Mouse (Mus musculus) midbrain, embryonic 13.5 days (tissue): Measurements from ENCODE around the gene Wnt11. TPM values are rescaled to one million over a fixed set of nuclear protein-coding genes. Genes with fewer than 3 reads are reported as not detected.

Experiments used
- ATAC-seq: fragments of 200-750 bp; cut with Nextera tagmentation; 2 replicates; pipeline ENCODE4 v1.8.0; 2017; ENCODE audit warnings: mild to moderate bottlenecking, moderate TSS enrichment, moderate library complexity
- H3K27ac ChIP-seq: fragments of 300-500 bp; sonication (generic); 2 replicates; pipeline ENCODE4 v1.5.1; 2015; ENCODE audit warnings: inconsistent platforms, mild to moderate bottlenecking, moderate library complexity
- H3K27me3 ChIP-seq: fragments of 300-500 bp; sonication (generic); 2 replicates; pipeline ENCODE4 v1.6.1; 2015; ENCODE audit warnings: mild to moderate bottlenecking, inconsistent platforms
- H3K36me3 ChIP-seq: fragments of 300-500 bp; sonication (generic); 2 replicates; pipeline ENCODE4 v1.6.1; 2015; ENCODE audit warnings: mild to moderate bottlenecking, inconsistent platforms
- H3K4me1 ChIP-seq: fragments of 300-500 bp; sonication (generic); replicated peaks from 2 replicates; pipeline ENCODE4 v1.6.1; 2015; ENCODE audit warnings: inconsistent platforms
- H3K4me2 ChIP-seq: fragments of 300-500 bp; sonication (generic); replicated peaks from 2 replicates; pipeline ENCODE4 v1.6.1; 2015; ENCODE audit warnings: moderate library complexity, mild to moderate bottlenecking, inconsistent platforms
- H3K4me3 ChIP-seq: fragments of 300-500 bp; sonication (generic); replicated peaks from 2 replicates; pipeline ENCODE4 v1.5.1; 2015; ENCODE audit warnings: mild to moderate bottlenecking, inconsistent platforms
- H3K9ac ChIP-seq: fragments of 300-500 bp; sonication (generic); replicated peaks from 2 replicates; pipeline ENCODE4 v1.6.1; 2015; ENCODE audit warnings: mild to moderate bottlenecking, inconsistent platforms
- H3K9me3 ChIP-seq: fragments of 300-500 bp; sonication (generic); 2 replicates; pipeline ENCODE4 v1.6.1; 2016; ENCODE audit warnings: mild to moderate bottlenecking, inconsistent platforms
- WGBS: fragments of 180-500 bp; shearing (Covaris S2); methylation state at CpG from one replicate; pipeline ENCODE4 v1.1.7; 2015; 5-methylcytosine and 5-hydroxymethylcytosine counted together
- polyA plus RNA-seq: library from polyadenylated mRNA; unstranded; fragments of >200 nt; fragmentation: Nextera tagmentation; extraction: Ambion mirVana; gene quantifications from 2 replicates; pipeline ENCODE4 v1.2.1, GENCODE M21; 2015

The Wnt11 gene
- polyA plus RNA-seq, 1 experiment from 2014 or later: 0.69 TPM

- no peak overlapping the region for H3K4me3 ChIP-seq
These were observed 59.4 kb downstream of the Wnt11 start for GRCm38 (mm10) chr7:98894305-98894704.

GRCm38 (mm10) chr7:98894768-98895167, 59.9 kb downstream of the Wnt11 start:
- no peak overlapping the region for H3K27ac ChIP-seq
- H3K4me1 ChIP-seq: peaks cover 31% of the 10 kb centered on the region

More at GRCm38 (mm10) chr7:98894305-98894704, 59.4 kb downstream of the Wnt11 start:
- no peaks in the 10 kb centered on the region for H3K27me3 ChIP-seq
- peaks cover 35% of the 10 kb centered on the region for H3K4me1 ChIP-seq
- H3K27ac ChIP-seq: no peak overlapping the region
- H3K9me3 ChIP-seq: no peaks in the 10 kb centered on the region
- 90% methylated on average over 5 of the region's 5 CpGs for WGBS
- H3K9ac ChIP-seq: no peak overlapping the region
- no peak for ATAC-seq
- no peak overlapping the region for H3K4me2 ChIP-seq
- no peaks in the 10 kb centered on the region for H3K36me3 ChIP-seq

GRCm38 (mm10) chr7:98895501-98896095, 60.7 kb downstream of the Wnt11 start:
- Histone ChIP-seq H3K36me3 (no peaks in the 10 kb centered on the region), H3K9ac (no peak overlapping the region), H3K4me2 (no peak overlapping the region), H3K4me1 (peaks cover 22% of the 10 kb centered on the region), H3K9me3 (no peaks in the 10 kb centered on the region), H3K27me3 (no peaks in the 10 kb centered on the region), H3K27ac (no peak overlapping the region), H3K4me3 (no peak overlapping the region)
- 50% methylated on average over 10 of the region's 10 CpGs for WGBS
- no peak for ATAC-seq

More at GRCm38 (mm10) chr7:98894768-98895167, 59.9 kb downstream of the Wnt11 start:
- Histone ChIP-seq H3K27me3 (no peaks in the 10 kb centered on the region), H3K9ac (no peak overlapping the region), H3K4me2 (no peak overlapping the region), H3K36me3 (no peaks in the 10 kb centered on the region), H3K9me3 (no peaks in the 10 kb centered on the region), H3K4me3 (no peak overlapping the region)
- 41% methylated on average over 5 of the region's 5 CpGs for WGBS
- no peak for ATAC-seq

DNA sequence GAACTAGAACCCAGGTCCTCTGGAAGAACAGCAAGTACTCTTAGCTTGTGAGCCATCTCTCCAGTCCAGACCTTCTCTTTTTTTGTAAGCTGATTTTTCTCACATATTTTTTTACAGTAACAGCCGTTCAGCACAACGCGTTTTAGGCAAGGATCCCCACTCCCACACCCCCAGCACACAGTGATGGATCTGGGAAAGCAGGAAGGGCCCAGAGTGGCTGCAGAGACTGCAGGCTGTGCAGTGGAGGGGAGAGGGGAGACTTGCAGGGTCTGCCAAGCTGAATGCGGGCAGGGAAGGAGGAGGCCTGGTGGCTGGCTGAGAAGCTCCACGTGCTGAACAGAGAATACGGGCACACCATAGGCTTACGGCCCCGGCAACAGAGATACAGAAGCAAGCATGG, 62.4 kb downstream of the Wnt11 start:
- no peaks in the 10 kb centered on the region for H3K36me3 ChIP-seq
- no peak overlapping the region for H3K4me2 ChIP-seq
- peaks cover 21% of the 10 kb centered on the region for H3K4me1 ChIP-seq
- no peak overlapping the region for H3K9ac ChIP-seq
- H3K27ac ChIP-seq: no peak overlapping the region
- 95% methylated on average over 8 of the region's 8 CpGs for WGBS
- H3K27me3 ChIP-seq: no peaks in the 10 kb centered on the region
- ATAC-seq: no peak
- H3K4me3 ChIP-seq: no peak overlapping the region
- no peaks in the 10 kb centered on the region for H3K9me3 ChIP-seq

DNA sequence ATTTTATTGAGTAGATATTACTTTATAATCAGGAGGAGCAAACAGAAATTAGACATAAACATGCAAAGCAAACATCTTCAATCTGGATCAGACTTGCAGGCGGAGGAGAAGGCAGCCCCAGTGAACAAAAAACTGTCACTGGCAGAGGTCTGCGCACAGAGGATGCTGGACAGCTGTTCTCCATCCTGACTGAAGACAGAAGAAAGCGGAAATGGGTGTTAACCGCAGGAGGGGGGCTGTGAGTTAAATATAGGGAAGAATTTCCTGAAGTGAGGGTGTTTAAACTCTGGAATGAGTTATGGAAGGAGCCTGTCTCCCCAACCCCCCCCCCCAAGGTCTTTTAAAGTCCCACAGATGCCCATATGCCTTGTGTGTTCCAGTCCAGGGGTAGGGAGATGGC, 64.9 kb downstream of the Wnt11 start:
- WGBS: 89% methylated on average over 4 of the region's 4 CpGs
- no peaks in the 10 kb centered on the region for H3K27me3 ChIP-seq
- no peak overlapping the region for H3K27ac ChIP-seq
- no peak overlapping the region for H3K4me2 ChIP-seq
- H3K4me3 ChIP-seq: no peak overlapping the region
- no peak for ATAC-seq
- H3K36me3 ChIP-seq: no peaks in the 10 kb centered on the region
- peaks cover 18% of the 10 kb centered on the region for H3K4me1 ChIP-seq
- H3K9ac ChIP-seq: no peak overlapping the region
- H3K9me3 ChIP-seq: no peaks in the 10 kb centered on the region

- no peak overlapping the region for H3K4me3 ChIP-seq
- H3K27me3 ChIP-seq: no peaks in the 10 kb centered on the region
- 97% methylated on average over 1 of the region's 1 CpGs for WGBS
- 0 out of 2 replicates have a peak, but pooled peaks cover 5% of the 10 kb centered on the region for H3K4me1 ChIP-seq
- H3K27ac ChIP-seq: no peak overlapping the region
- ATAC-seq: no peak
- H3K9ac ChIP-seq: no peak overlapping the region
- H3K36me3 ChIP-seq: no peaks in the 10 kb centered on the region
- no peaks in the 10 kb centered on the region for H3K9me3 ChIP-seq
- no peak overlapping the region for H3K4me2 ChIP-seq
These were observed 66.2 kb downstream of the Wnt11 start for GRCm38 (mm10) chr7:98901120-98901519.

GRCm38 (mm10) chr7:98903884-98904283, 69.0 kb downstream of the Wnt11 start:
- Histone ChIP-seq H3K9ac (no peak overlapping the region), H3K27ac (no peak overlapping the region; the same call in 1 of the 2 replicates), H3K36me3 (no peaks in the 10 kb centered on the region), H3K4me3 (no peak overlapping the region), H3K9me3 (no peaks in the 10 kb centered on the region), H3K4me1 (0 out of 2 replicates have a peak, but pooled peaks cover 2% of the 10 kb centered on the region), H3K27me3 (no peaks in the 10 kb centered on the region), H3K4me2 (no peak overlapping the region)
- WGBS: 47% methylated on average over 5 of the region's 5 CpGs
- ATAC-seq: no peak

Other genes with a start within 250 kb of the Wnt11 start
- gene Emsy, start 178.3 kb upstream of the Wnt11 start, polyA plus RNA-seq: 42.1 and 45.2 TPM in 2 replicates
- 48.9 and 52.2 TPM in 2 replicates for gene Thap12, start 132.0 kb upstream of the Wnt11 start, polyA plus RNA-seq